Mouse (Mus musculus): Measurements from ENCODE around the gene Armc3. TPM values are rescaled to one million over a fixed set of nuclear protein-coding genes. Genes with fewer than 3 reads are reported as not detected.

The Armc3 gene
- polyA plus RNA-seq, 1 experiment from 2014 or later: 0.11 TPM

DNA sequence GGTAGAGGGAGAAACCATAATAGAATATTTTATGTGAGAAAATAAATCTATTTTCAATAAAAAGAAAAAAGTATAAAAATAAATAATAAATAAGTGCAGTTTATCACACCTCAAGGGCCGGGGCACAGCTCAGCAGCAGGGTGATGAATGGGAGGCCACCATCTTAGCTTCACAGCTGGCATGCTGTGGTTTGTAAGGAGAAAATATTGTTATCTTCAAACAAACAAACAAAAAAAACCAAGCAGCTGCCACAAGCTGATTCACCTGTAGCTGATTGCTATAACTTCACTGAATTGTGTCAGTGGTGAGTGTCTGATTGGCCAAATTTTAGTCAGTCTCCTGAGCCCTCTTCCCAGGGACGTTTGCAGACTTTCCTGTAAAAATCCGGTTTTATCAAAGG, 120.2 kb downstream of the Armc3 start:
- Histone ChIP-seq H3K36me3 (ENCODE audit: control insufficient read depth, insufficient read depth, low read length) (no peaks in the 10 kb centered on the region), H3K4me2 (no peak overlapping the region), H3K9me3 (ENCODE audit: control insufficient read depth, low read length) (peaks cover 3% of the 10 kb centered on the region; the same call in 1 of the 2 replicates), H3K4me1 (replicated peaks; ENCODE audit: control insufficient read depth, insufficient read depth, low read length) (peaks cover 3% of the 10 kb centered on the region; the same call in 1 of the 2 replicates), H3K4me3 (ENCODE audit: low read depth, low read length) (no peak overlapping the region), H3K9ac (ENCODE audit: low read depth, low read length) (no peak overlapping the region), H3K27me3 (replicated peaks; ENCODE audit: control insufficient read depth, insufficient read depth, low read length) (no peaks in the 10 kb centered on the region), H3K27ac (ENCODE audit: low read depth, low read length) (no peak overlapping the region)
- DNase-seq (ENCODE audit: low spot score) (no peak), ATAC-seq (replicated peaks; ENCODE audit: low FRiP score) (no peak; the same call in 1 of the 2 replicates)
- WGBS: 59% methylated on average over 3 of the region's 3 CpGs

DNA sequence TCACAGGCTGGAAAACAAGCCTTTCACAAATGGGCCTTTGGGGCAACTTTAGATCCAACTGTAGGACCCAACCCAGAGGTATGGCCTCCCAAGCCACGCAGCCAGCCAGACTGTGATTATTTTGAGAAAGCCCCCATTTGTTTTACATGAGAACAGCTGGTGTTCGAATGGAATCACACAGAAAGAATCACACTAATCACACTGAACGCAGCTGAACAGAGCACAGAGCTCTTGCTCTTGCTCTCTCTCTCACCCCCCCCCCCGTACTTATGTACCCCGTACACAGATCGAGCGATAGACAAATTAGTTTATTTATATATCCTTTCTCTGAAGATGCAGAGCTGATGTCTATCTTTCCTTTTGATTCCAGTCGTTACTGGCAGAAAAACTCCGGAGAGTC, 123.3 kb downstream of the Armc3 start:
- Histone ChIP-seq H3K9me3 (ENCODE audit: control insufficient read depth, low read length) (no peaks in the 10 kb centered on the region), H3K36me3 (ENCODE audit: control insufficient read depth, insufficient read depth, low read length) (no peaks in the 10 kb centered on the region), H3K27ac (ENCODE audit: low read depth, low read length) (no peak overlapping the region), H3K4me1 (replicated peaks; ENCODE audit: control insufficient read depth, insufficient read depth, low read length) (peaks cover 3% of the 10 kb centered on the region; the same call in 1 of the 2 replicates), H3K4me3 (ENCODE audit: low read depth, low read length) (no peak overlapping the region), H3K4me2 (no peak overlapping the region), H3K27me3 (replicated peaks; ENCODE audit: control insufficient read depth, insufficient read depth, low read length) (no peaks in the 10 kb centered on the region), H3K9ac (ENCODE audit: low read depth, low read length) (no peak overlapping the region)
- no peak for ATAC-seq (replicated peaks; ENCODE audit: low FRiP score)
- WGBS: 87% methylated on average over 9 of the region's 9 CpGs
- DNase-seq (ENCODE audit: low spot score): no peak

GRCm38 (mm10) chr2:19326376-19326775, 127.3 kb downstream of the Armc3 start:
- ATAC-seq (replicated peaks; ENCODE audit: low FRiP score): no peak
- H3K4me1 ChIP-seq (replicated peaks; ENCODE audit: control insufficient read depth, insufficient read depth, low read length): no peaks in the 10 kb centered on the region
- WGBS: 58% methylated on average over 1 of the region's 1 CpGs
- no peaks in the 10 kb centered on the region for H3K27me3 ChIP-seq (replicated peaks; ENCODE audit: control insufficient read depth, insufficient read depth, low read length)
- H3K27ac ChIP-seq (ENCODE audit: low read depth, low read length): no peak overlapping the region
- no peak overlapping the region for H3K4me2 ChIP-seq
- no peak overlapping the region for H3K9ac ChIP-seq (ENCODE audit: low read depth, low read length)
- no peaks in the 10 kb centered on the region for H3K36me3 ChIP-seq (ENCODE audit: control insufficient read depth, insufficient read depth, low read length)
- H3K4me3 ChIP-seq (ENCODE audit: low read depth, low read length): no peak overlapping the region
- H3K9me3 ChIP-seq (ENCODE audit: control insufficient read depth, low read length): no peaks in the 10 kb centered on the region
- DNase-seq (ENCODE audit: low spot score): no peak

DNA sequence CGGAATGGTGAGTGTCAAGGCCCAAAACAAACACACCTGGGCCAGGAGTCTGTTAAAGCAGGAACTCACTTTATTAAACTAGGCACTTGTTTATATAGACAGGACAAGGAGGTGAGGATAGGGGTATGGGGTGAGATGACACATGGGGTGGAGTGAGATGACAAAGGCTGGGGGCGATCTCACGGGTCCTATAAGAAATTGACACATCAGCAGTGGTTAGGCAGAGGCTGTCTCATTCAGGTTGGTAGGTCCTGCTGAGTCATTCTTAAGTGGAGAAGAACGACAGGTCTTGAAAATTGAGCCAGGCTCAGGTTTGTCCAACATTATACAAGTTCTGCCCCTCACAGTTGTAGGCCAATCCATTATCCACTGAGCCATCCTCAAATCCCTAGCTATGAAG, 128.7 kb downstream of the Armc3 start:
- Histone ChIP-seq H3K9ac (ENCODE audit: low read depth, low read length) (no peak overlapping the region), H3K9me3 (ENCODE audit: control insufficient read depth, low read length) (no peaks in the 10 kb centered on the region), H3K27me3 (replicated peaks; ENCODE audit: control insufficient read depth, insufficient read depth, low read length) (no peaks in the 10 kb centered on the region), H3K36me3 (ENCODE audit: control insufficient read depth, insufficient read depth, low read length) (no peaks in the 10 kb centered on the region), H3K4me2 (no peak overlapping the region), H3K4me3 (ENCODE audit: low read depth, low read length) (no peak overlapping the region), H3K27ac (ENCODE audit: low read depth, low read length) (no peak overlapping the region), H3K4me1 (replicated peaks; ENCODE audit: control insufficient read depth, insufficient read depth, low read length) (no peaks in the 10 kb centered on the region)
- WGBS: 63% methylated on average over 4 of the region's 4 CpGs
- DNase-seq (ENCODE audit: low spot score) (no peak), ATAC-seq (replicated peaks; ENCODE audit: low FRiP score) (no peak)

DNA sequence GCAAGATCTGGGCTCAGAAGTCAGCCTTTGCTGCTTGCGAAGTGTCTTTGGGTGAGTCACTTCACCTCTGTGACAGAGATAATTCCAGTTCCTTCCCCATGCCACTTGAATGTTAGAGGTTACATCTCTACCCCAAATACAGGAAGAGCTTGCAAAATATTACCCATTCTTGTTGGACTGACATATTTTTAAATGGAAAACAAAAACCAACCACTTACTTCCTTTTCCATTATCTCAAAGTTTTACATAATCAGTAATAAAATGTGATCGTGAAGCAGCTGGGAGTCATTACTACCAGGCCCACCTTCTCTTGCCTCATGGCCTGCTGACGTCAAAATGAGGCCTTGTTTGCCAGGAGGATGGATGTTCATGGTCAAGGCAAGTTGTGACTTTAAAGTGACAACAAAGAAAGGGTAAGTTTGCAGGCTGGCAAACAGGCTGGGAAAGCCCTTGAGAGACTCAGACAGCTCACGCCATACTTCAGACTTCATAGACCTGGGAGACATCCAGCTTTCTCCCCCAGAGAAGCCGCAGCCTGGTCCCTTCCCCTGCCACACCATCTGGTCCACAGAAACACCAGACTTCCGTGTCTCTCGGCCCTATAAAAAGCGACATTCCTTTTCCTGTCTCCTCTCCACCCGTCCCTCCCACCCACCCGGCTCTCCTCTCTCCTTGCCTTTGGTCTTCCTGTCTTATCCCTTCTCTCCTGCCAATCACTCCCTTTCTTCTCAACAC, 145.0 kb downstream of the Armc3 start:
- Histone ChIP-seq H3K36me3 (ENCODE audit: control insufficient read depth, insufficient read depth, low read length) (no peaks in the 10 kb centered on the region), H3K9me3 (ENCODE audit: control insufficient read depth, low read length) (no peaks in the 10 kb centered on the region), H3K27ac (ENCODE audit: low read depth, low read length) (no peak overlapping the region), H3K4me2 (peak overlapping the region; percentile 1; the same call in 1 of the 2 replicates), H3K9ac (ENCODE audit: low read depth, low read length) (no peak overlapping the region), H3K27me3 (replicated peaks; ENCODE audit: control insufficient read depth, insufficient read depth, low read length) (no peaks in the 10 kb centered on the region), H3K4me3 (ENCODE audit: low read depth, low read length) (no peak overlapping the region), H3K4me1 (replicated peaks; ENCODE audit: control insufficient read depth, insufficient read depth, low read length) (no peaks in the 10 kb centered on the region)
- DNase-seq (ENCODE audit: low spot score) (no peak), ATAC-seq (replicated peaks; ENCODE audit: low FRiP score) (0 out of 2 replicates have a peak, but pooled peaks have one; percentile 10)
- 41% methylated on average over 10 of the region's 10 CpGs for WGBS

- Histone ChIP-seq H3K27ac (ENCODE audit: low read depth, low read length) (no peak overlapping the region), H3K4me2 (peak overlapping the region; percentile 1; the same call in 1 of the 2 replicates), H3K4me1 (replicated peaks; ENCODE audit: control insufficient read depth, insufficient read depth, low read length) (no peaks in the 10 kb centered on the region), H3K9me3 (ENCODE audit: control insufficient read depth, low read length) (no peaks in the 10 kb centered on the region), H3K9ac (ENCODE audit: low read depth, low read length) (no peak overlapping the region), H3K4me3 (ENCODE audit: low read depth, low read length) (no peak overlapping the region), H3K36me3 (ENCODE audit: control insufficient read depth, insufficient read depth, low read length) (no peaks in the 10 kb centered on the region), H3K27me3 (replicated peaks; ENCODE audit: control insufficient read depth, insufficient read depth, low read length) (no peaks in the 10 kb centered on the region)
- WGBS: 27% methylated on average over 20 of the region's 20 CpGs
- DNase-seq (ENCODE audit: low spot score) (peak; percentile 76), ATAC-seq (replicated peaks; ENCODE audit: low FRiP score) (0 out of 2 replicates have a peak, but pooled peaks have one; percentile 49)
Observed at GRCm38 (mm10) chr2:19344636-19345413, 145.7 kb downstream of the Armc3 start.

- no peak overlapping the region for H3K9ac ChIP-seq (ENCODE audit: low read depth, low read length)
- no peak for ATAC-seq (replicated peaks; ENCODE audit: low FRiP score)
- H3K4me2 ChIP-seq: no peak overlapping the region
- H3K27ac ChIP-seq (ENCODE audit: low read depth, low read length): no peak overlapping the region
- no peaks in the 10 kb centered on the region for H3K36me3 ChIP-seq (ENCODE audit: control insufficient read depth, insufficient read depth, low read length)
- H3K9me3 ChIP-seq (ENCODE audit: control insufficient read depth, low read length): no peaks in the 10 kb centered on the region
- H3K4me3 ChIP-seq (ENCODE audit: low read depth, low read length): no peak overlapping the region
- DNase-seq (ENCODE audit: low spot score): no peak
- 65% methylated on average over 5 of the region's 5 CpGs for WGBS
- no peaks in the 10 kb centered on the region for H3K4me1 ChIP-seq (replicated peaks; ENCODE audit: control insufficient read depth, insufficient read depth, low read length)
- no peaks in the 10 kb centered on the region for H3K27me3 ChIP-seq (replicated peaks; ENCODE audit: control insufficient read depth, insufficient read depth, low read length)
Observed at GRCm38 (mm10) chr2:19345414-19345964, 146.4 kb downstream of the Armc3 start.

DNA sequence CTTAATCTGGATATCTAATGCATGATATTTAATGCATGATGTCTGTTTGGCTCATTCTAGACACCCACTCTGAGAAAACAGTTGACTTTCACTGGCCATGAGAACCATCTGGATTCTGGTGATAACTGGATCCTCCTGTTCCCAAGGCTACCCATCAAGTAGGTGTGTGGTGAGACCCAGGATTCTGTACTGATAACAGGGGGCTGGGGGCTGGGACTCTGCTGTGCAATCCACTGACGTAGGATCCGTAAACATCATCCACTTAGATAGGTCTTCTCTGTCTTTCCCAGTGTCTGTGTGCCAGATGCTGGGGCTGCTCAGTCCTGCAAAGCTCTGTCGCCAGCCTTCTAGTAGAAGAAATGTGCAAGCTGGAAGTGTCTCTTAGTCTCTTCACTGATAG, 149.4 kb downstream of the Armc3 start:
- no peak for DNase-seq (ENCODE audit: low spot score)
- Histone ChIP-seq H3K27me3 (replicated peaks; ENCODE audit: control insufficient read depth, insufficient read depth, low read length) (no peaks in the 10 kb centered on the region), H3K9ac (ENCODE audit: low read depth, low read length) (no peak overlapping the region), H3K4me1 (replicated peaks; ENCODE audit: control insufficient read depth, insufficient read depth, low read length) (no peaks in the 10 kb centered on the region), H3K36me3 (ENCODE audit: control insufficient read depth, insufficient read depth, low read length) (no peaks in the 10 kb centered on the region), H3K9me3 (ENCODE audit: control insufficient read depth, low read length) (no peaks in the 10 kb centered on the region), H3K27ac (ENCODE audit: low read depth, low read length) (no peak overlapping the region), H3K4me2 (no peak overlapping the region), H3K4me3 (ENCODE audit: low read depth, low read length) (no peak overlapping the region)
- peak; percentile 53 for ATAC-seq (replicated peaks; ENCODE audit: low FRiP score)
- WGBS: 44% methylated on average over 3 of the region's 3 CpGs

Measured in liver, embryonic 11.5 days (tissue).